Mouse (Mus musculus): ENCODE results near the gene Cyth1. TPM values are rescaled to one million over a fixed set of nuclear protein-coding genes. Genes with fewer than 3 reads are reported as not detected.

Cyth1 gene
- polyA plus RNA-seq, 1 experiment from 2014 or later: 12.8 TPM

- H3K27ac ChIP-seq (ENCODE audit: low read depth, low read length): no peak overlapping the region
- H3K9ac ChIP-seq (ENCODE audit: low read length): no peak overlapping the region
- ATAC-seq (ENCODE audit: low FRiP score): no peak
- 73% methylated on average over 6 of the region's 6 CpGs for WGBS
- H3K4me3 ChIP-seq (ENCODE audit: low read depth, low read length): no peak overlapping the region
- H3K27me3 ChIP-seq (ENCODE audit: control insufficient read depth, insufficient read depth, low read length): no peaks in the 10 kb centered on the region
- H3K36me3 ChIP-seq (ENCODE audit: control insufficient read depth, insufficient read depth, low read length): no peaks in the 10 kb centered on the region
- no peak overlapping the region for H3K4me2 ChIP-seq
- peak; percentile 70 for DNase-seq (ENCODE audit: low spot score, missing footprints)
- H3K4me1 ChIP-seq (ENCODE audit: control insufficient read depth, insufficient read depth, low read length): no peaks in the 10 kb centered on the region
- no peaks in the 10 kb centered on the region for H3K9me3 ChIP-seq (ENCODE audit: control insufficient read depth, low read length)
These were observed 26.0 kb downstream of the Cyth1 start for GRCm38 (mm10) chr11:118222351-118222885.

DNA sequence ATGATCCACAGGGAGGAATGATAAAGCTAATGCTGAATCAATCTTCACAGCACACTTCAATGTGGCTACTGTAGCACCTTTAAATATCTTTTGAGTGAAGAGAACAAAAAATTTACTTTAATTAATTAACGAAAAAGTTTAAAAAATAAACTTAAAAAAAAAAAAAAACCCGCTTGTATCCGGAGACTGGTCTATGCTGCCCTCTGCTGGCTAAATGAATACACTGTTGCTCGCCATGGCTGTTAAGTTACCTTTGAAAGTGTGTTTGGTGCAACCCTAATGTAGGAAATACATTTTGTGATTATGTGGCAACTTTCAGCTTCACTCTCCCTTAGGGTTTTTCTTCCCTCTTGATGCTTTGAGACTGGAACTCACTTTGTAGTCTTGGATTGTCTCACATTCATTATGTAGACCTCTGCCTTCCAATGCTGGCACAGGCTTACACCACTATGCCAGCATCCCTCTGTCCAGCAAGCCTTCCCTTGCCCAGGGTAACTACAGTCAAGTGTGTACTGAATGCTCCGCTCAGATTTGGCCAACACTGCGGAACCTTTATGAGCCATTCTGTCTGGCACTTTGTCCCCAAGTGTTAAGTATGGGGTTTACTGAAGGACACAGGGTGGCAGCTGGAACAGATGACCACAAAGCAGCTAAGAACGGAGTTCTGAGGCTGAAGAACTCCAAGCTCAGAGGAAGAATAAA, 27.7 kb downstream of the Cyth1 start:
- Histone ChIP-seq H3K27me3 (ENCODE audit: control insufficient read depth, insufficient read depth, low read length) (no peaks in the 10 kb centered on the region), H3K36me3 (ENCODE audit: control insufficient read depth, insufficient read depth, low read length) (no peaks in the 10 kb centered on the region)
- WGBS: 21% methylated on average over 7 of the region's 7 CpGs

DNA sequence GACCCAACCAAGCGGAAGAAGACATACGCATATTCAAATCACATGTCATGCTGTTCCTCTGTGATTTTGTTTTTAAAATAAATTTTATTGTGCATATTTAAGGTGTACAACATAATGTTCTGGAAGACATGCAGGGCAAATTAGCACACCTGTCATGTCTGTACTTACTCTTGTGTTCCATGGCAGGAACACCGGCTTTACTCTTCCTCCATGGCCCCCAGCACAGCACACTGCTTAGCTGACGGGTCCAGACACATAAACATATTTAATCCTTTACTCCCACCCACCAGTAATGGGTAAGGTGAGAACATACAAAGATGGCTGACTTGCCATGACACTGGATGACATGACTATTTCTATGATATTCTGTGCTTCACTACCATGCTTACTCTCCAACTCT, 29.3 kb downstream of the Cyth1 start:
- 90% methylated on average over 4 of the region's 4 CpGs for WGBS
- no peak overlapping the region for H3K27ac ChIP-seq (ENCODE audit: low read depth, low read length)
- H3K9me3 ChIP-seq (ENCODE audit: control insufficient read depth, low read length): no peaks in the 10 kb centered on the region
- ATAC-seq (ENCODE audit: low FRiP score) (no peak), DNase-seq (ENCODE audit: low spot score, missing footprints) (no peak)
- no peak overlapping the region for H3K4me3 ChIP-seq (ENCODE audit: low read depth, low read length)
- no peak overlapping the region for H3K4me2 ChIP-seq
- H3K27me3 ChIP-seq (ENCODE audit: control insufficient read depth, insufficient read depth, low read length): no peaks in the 10 kb centered on the region
- H3K9ac ChIP-seq (ENCODE audit: low read length): no peak overlapping the region
- no peaks in the 10 kb centered on the region for H3K36me3 ChIP-seq (ENCODE audit: control insufficient read depth, insufficient read depth, low read length)
- H3K4me1 ChIP-seq (ENCODE audit: control insufficient read depth, insufficient read depth, low read length): no peaks in the 10 kb centered on the region

More for the DNA sequence above, 27.7 kb downstream of the Cyth1 start:
- no peak overlapping the region for H3K4me2 ChIP-seq
- peak; percentile 92 for DNase-seq (ENCODE audit: low spot score, missing footprints)
- H3K4me3 ChIP-seq (ENCODE audit: low read depth, low read length): no peak overlapping the region
- no peak for ATAC-seq (ENCODE audit: low FRiP score)
- H3K4me1 ChIP-seq (ENCODE audit: control insufficient read depth, insufficient read depth, low read length): no peaks in the 10 kb centered on the region
- no peak overlapping the region for H3K27ac ChIP-seq (ENCODE audit: low read depth, low read length)
- H3K9ac ChIP-seq (ENCODE audit: low read length): no peak overlapping the region
- no peaks in the 10 kb centered on the region for H3K9me3 ChIP-seq (ENCODE audit: control insufficient read depth, low read length)

DNA sequence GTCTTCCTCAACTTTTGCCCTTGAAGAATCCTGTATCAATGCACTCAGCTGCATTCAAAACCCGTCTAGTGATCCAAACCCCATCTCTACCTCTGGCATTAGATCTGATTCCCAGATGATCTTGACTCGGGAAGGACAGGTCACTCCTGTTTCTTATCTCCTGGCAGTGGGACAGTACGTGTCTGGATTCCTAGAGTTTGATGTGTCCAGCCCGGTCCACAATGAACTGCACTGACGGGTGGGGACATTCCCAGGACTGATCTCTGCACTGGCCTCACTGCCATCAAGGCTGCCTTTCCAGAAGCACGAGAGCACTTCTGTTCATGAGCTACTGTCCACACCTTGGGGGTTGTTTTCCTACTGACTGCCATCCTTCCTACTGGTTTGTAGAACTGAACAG, 31.9 kb downstream of the Cyth1 start:
- Histone ChIP-seq H3K4me1 (ENCODE audit: control insufficient read depth, insufficient read depth, low read length) (peaks cover 8% of the 10 kb centered on the region), H3K27ac (ENCODE audit: low read depth, low read length) (no peak overlapping the region), H3K27me3 (ENCODE audit: control insufficient read depth, insufficient read depth, low read length) (no peaks in the 10 kb centered on the region), H3K36me3 (ENCODE audit: control insufficient read depth, insufficient read depth, low read length) (no peaks in the 10 kb centered on the region), H3K4me3 (ENCODE audit: low read depth, low read length) (no peak overlapping the region), H3K4me2 (no peak overlapping the region), H3K9me3 (ENCODE audit: control insufficient read depth, low read length) (no peaks in the 10 kb centered on the region), H3K9ac (ENCODE audit: low read length) (no peak overlapping the region)
- DNase-seq (ENCODE audit: low spot score, missing footprints): no peak
- ATAC-seq (ENCODE audit: low FRiP score): no peak
- WGBS: 84% methylated on average over 6 of the region's 6 CpGs

DNA sequence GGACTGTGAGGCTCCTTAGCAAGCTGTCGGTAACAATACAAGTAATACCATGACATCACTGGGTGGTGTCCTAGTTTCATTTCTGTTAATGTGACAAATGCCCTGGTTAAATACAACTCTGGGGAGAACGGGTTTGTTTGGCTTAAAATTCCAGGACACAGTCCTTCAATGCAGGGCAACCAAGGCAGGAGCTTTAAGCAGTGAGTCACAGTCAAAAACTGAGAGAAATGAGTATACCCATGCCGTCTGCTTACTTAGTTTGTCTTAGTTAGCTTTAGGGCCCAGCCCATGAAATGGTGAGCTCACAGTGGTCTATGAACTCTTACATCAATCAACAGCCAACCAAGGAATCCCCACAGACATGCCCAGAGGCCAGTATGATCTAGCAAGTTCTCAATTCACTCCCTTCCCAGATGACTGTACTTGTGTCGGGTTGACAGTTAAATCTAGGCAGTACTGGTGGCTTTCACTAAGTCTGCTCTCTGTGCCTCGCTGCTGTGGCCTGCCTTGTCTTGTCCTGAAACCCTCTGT, 32.4 kb downstream of the Cyth1 start:
- 83% methylated on average over 5 of the region's 5 CpGs for WGBS

DNA sequence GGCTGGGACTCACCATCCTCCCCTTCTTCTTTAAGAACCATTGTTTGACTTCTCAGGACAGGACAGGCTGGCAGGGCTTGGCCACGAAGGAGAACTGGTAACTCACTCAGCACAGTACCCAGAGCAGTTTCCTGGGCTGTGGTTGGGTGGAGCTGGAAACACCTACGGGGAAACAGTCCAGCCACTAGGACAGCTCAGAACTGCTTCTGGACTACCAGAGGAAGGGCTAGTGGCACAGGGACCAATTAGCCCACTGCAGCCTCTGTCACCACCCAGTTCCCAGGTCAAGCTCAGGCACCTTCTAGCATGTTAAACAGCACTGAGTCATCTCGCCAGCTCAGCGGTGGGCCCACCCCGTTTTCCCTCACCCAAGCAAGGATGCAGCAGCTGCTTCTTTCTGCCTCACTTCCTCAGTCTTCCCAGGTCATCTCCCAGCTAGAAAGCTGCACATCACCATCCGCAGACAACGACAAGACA, 35.7 kb downstream of the Cyth1 start:
- Histone ChIP-seq H3K27ac (ENCODE audit: low read depth, low read length) (no peak overlapping the region), H3K4me3 (ENCODE audit: low read depth, low read length) (no peak overlapping the region), H3K4me1 (ENCODE audit: control insufficient read depth, insufficient read depth, low read length) (peaks cover 21% of the 10 kb centered on the region), H3K9ac (ENCODE audit: low read length) (no peak overlapping the region), H3K27me3 (ENCODE audit: control insufficient read depth, insufficient read depth, low read length) (no peaks in the 10 kb centered on the region), H3K36me3 (ENCODE audit: control insufficient read depth, insufficient read depth, low read length) (no peaks in the 10 kb centered on the region), H3K4me2 (no peak overlapping the region), H3K9me3 (ENCODE audit: control insufficient read depth, low read length) (no peaks in the 10 kb centered on the region)
- ATAC-seq (ENCODE audit: low FRiP score) (no peak), DNase-seq (ENCODE audit: low spot score, missing footprints) (no peak)
- 74% methylated on average over 7 of the region's 7 CpGs for WGBS

More for the DNA sequence above, 32.4 kb downstream of the Cyth1 start:
- Histone ChIP-seq H3K4me1 (ENCODE audit: control insufficient read depth, insufficient read depth, low read length) (peaks cover 8% of the 10 kb centered on the region), H3K4me2 (no peak overlapping the region), H3K9me3 (ENCODE audit: control insufficient read depth, low read length) (no peaks in the 10 kb centered on the region), H3K27ac (ENCODE audit: low read depth, low read length) (no peak overlapping the region), H3K9ac (ENCODE audit: low read length) (no peak overlapping the region), H3K27me3 (ENCODE audit: control insufficient read depth, insufficient read depth, low read length) (no peaks in the 10 kb centered on the region), H3K36me3 (ENCODE audit: control insufficient read depth, insufficient read depth, low read length) (no peaks in the 10 kb centered on the region), H3K4me3 (ENCODE audit: low read depth, low read length) (no peak overlapping the region)
- DNase-seq (ENCODE audit: low spot score, missing footprints) (no peak), ATAC-seq (ENCODE audit: low FRiP score) (no peak)

- 46% methylated on average over 10 of the region's 10 CpGs for WGBS
- H3K27ac ChIP-seq (ENCODE audit: low read depth, low read length): no peak overlapping the region
These were observed 36.4 kb downstream of the Cyth1 start for GRCm38 (mm10) chr11:118211749-118212635.

DNA sequence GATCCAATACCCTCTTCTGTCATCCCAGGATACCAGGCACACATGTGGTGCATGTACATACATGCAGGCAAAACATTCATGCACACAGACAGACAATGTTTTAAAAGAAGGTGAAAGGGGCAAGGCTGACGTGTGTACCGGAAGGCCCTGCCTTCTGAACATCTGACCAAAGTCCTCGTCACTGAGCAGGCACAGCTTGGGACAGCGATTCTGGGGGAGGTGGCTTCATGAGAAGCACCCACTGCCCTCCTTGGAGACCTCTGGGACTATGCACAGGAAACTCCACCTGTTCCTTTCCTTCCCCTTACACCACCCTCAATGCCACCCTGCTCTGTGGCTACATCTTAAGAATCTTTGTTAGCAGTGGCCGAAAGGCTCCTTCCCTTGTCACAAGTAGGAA, 37.4 kb downstream of the Cyth1 start:
- Histone ChIP-seq H3K4me2 (no peak overlapping the region), H3K27ac (ENCODE audit: low read depth, low read length) (no peak overlapping the region), H3K4me1 (ENCODE audit: control insufficient read depth, insufficient read depth, low read length) (peaks cover 22% of the 10 kb centered on the region), H3K27me3 (ENCODE audit: control insufficient read depth, insufficient read depth, low read length) (no peaks in the 10 kb centered on the region), H3K36me3 (ENCODE audit: control insufficient read depth, insufficient read depth, low read length) (no peaks in the 10 kb centered on the region), H3K9me3 (ENCODE audit: control insufficient read depth, low read length) (no peaks in the 10 kb centered on the region), H3K4me3 (ENCODE audit: low read depth, low read length) (no peak overlapping the region), H3K9ac (ENCODE audit: low read length) (no peak overlapping the region)
- DNase-seq (ENCODE audit: low spot score, missing footprints): no peak
- 92% methylated on average over 5 of the region's 5 CpGs for WGBS
- ATAC-seq (ENCODE audit: low FRiP score): no peak

More at GRCm38 (mm10) chr11:118211749-118212635, 36.4 kb downstream of the Cyth1 start:
- Histone ChIP-seq H3K27me3 (ENCODE audit: control insufficient read depth, insufficient read depth, low read length) (no peaks in the 10 kb centered on the region), H3K4me2 (no peak overlapping the region), H3K9me3 (ENCODE audit: control insufficient read depth, low read length) (no peaks in the 10 kb centered on the region), H3K4me1 (ENCODE audit: control insufficient read depth, insufficient read depth, low read length) (peaks cover 22% of the 10 kb centered on the region), H3K9ac (ENCODE audit: low read length) (no peak overlapping the region), H3K36me3 (ENCODE audit: control insufficient read depth, insufficient read depth, low read length) (no peaks in the 10 kb centered on the region), H3K4me3 (ENCODE audit: low read depth, low read length) (no peak overlapping the region)
- no peak for ATAC-seq (ENCODE audit: low FRiP score)
- no peak for DNase-seq (ENCODE audit: low spot score, missing footprints)
